Mouse (Mus musculus): ENCODE measurements around the gene Eps8. TPM values are rescaled to one million over a fixed set of nuclear protein-coding genes. Genes with fewer than 3 reads are reported as not detected.

Eps8 gene
- polyA plus RNA-seq, 1 experiment from 2014 or later, result 8.6 TPM

GRCm38 (mm10) chr6:137539219-137539618, 115.5 kb downstream of the Eps8 start:
- Histone ChIP-seq H3K9me3 (ENCODE audit: control insufficient read depth, low read length) (no peaks in the 10 kb centered on the region), H3K4me3 (ENCODE audit: low read depth, low read length) (no peak overlapping the region), H3K27ac (replicated peaks; ENCODE audit: low read depth, low read length) (no peak overlapping the region), H3K27me3 (ENCODE audit: control insufficient read depth, insufficient read depth, low read length) (no peaks in the 10 kb centered on the region), H3K4me2 (ENCODE audit: low read depth, severe bottlenecking) (no peak overlapping the region), H3K36me3 (ENCODE audit: control insufficient read depth, insufficient read depth, low read length) (no peaks in the 10 kb centered on the region), H3K4me1 (ENCODE audit: control insufficient read depth, insufficient read depth, low read length) (peaks cover 14% of the 10 kb centered on the region), H3K9ac (ENCODE audit: low read length) (no peak overlapping the region)
- no peak for DNase-seq (ENCODE audit: low spot score)
- WGBS, result 43% methylated on average over 7 of the region's 7 CpGs
- no peak for ATAC-seq (ENCODE audit: insufficient number of reproducible peaks, low FRiP score, low TSS enrichment, low read depth)

GRCm38 (mm10) chr6:137532758-137533157, 121.9 kb downstream of the Eps8 start:
- WGBS, result 91% methylated on average over 8 of the region's 8 CpGs
- Histone ChIP-seq H3K4me2 (ENCODE audit: low read depth, severe bottlenecking) (no peak overlapping the region), H3K27ac (replicated peaks; ENCODE audit: low read depth, low read length) (no peak overlapping the region), H3K27me3 (ENCODE audit: control insufficient read depth, insufficient read depth, low read length) (no peaks in the 10 kb centered on the region), H3K9ac (ENCODE audit: low read length) (no peak overlapping the region), H3K36me3 (ENCODE audit: control insufficient read depth, insufficient read depth, low read length) (no peaks in the 10 kb centered on the region), H3K4me3 (ENCODE audit: low read depth, low read length) (no peak overlapping the region), H3K9me3 (ENCODE audit: control insufficient read depth, low read length) (no peaks in the 10 kb centered on the region), H3K4me1 (ENCODE audit: control insufficient read depth, insufficient read depth, low read length) (no peaks in the 10 kb centered on the region)
- DNase-seq (ENCODE audit: low spot score) (no peak), ATAC-seq (ENCODE audit: insufficient number of reproducible peaks, low FRiP score, low TSS enrichment, low read depth) (no peak)

GRCm38 (mm10) chr6:137525769-137526168, 128.9 kb downstream of the Eps8 start:
- DNase-seq (ENCODE audit: low spot score), result no peak
- H3K4me1 ChIP-seq (ENCODE audit: control insufficient read depth, insufficient read depth, low read length), result no peaks in the 10 kb centered on the region
- H3K9me3 ChIP-seq (ENCODE audit: control insufficient read depth, low read length), result no peaks in the 10 kb centered on the region
- no peak overlapping the region for H3K4me2 ChIP-seq (ENCODE audit: low read depth, severe bottlenecking)
- no peak overlapping the region for H3K4me3 ChIP-seq (ENCODE audit: low read depth, low read length)
- H3K36me3 ChIP-seq (ENCODE audit: control insufficient read depth, insufficient read depth, low read length), result no peaks in the 10 kb centered on the region
- H3K27ac ChIP-seq (replicated peaks; ENCODE audit: low read depth, low read length), result no peak overlapping the region
- no peaks in the 10 kb centered on the region for H3K27me3 ChIP-seq (ENCODE audit: control insufficient read depth, insufficient read depth, low read length)
- WGBS, result 36% methylated on average over 3 of the region's 3 CpGs
- H3K9ac ChIP-seq (ENCODE audit: low read length), result no peak overlapping the region
- ATAC-seq (ENCODE audit: insufficient number of reproducible peaks, low FRiP score, low TSS enrichment, low read depth), result no peak

- ATAC-seq (ENCODE audit: insufficient number of reproducible peaks, low FRiP score, low TSS enrichment, low read depth), result no peak
- H3K36me3 ChIP-seq (ENCODE audit: control insufficient read depth, insufficient read depth, low read length), result no peaks in the 10 kb centered on the region
- no peak overlapping the region for H3K27ac ChIP-seq (replicated peaks; ENCODE audit: low read depth, low read length)
- no peak overlapping the region for H3K4me2 ChIP-seq (ENCODE audit: low read depth, severe bottlenecking)
- no peaks in the 10 kb centered on the region for H3K9me3 ChIP-seq (ENCODE audit: control insufficient read depth, low read length)
- no peak overlapping the region for H3K4me3 ChIP-seq (ENCODE audit: low read depth, low read length)
- H3K27me3 ChIP-seq (ENCODE audit: control insufficient read depth, insufficient read depth, low read length), result no peaks in the 10 kb centered on the region
- H3K9ac ChIP-seq (ENCODE audit: low read length), result no peak overlapping the region
- no peaks in the 10 kb centered on the region for H3K4me1 ChIP-seq (ENCODE audit: control insufficient read depth, insufficient read depth, low read length)
- WGBS, result 85% methylated on average over 8 of the region's 8 CpGs
- no peak for DNase-seq (ENCODE audit: low spot score)
Observed at GRCm38 (mm10) chr6:137520343-137520704, 134.4 kb downstream of the Eps8 start.

- ATAC-seq (ENCODE audit: insufficient number of reproducible peaks, low FRiP score, low TSS enrichment, low read depth) (no peak), DNase-seq (ENCODE audit: low spot score) (no peak)
- H3K9me3 ChIP-seq (ENCODE audit: control insufficient read depth, low read length), result no peaks in the 10 kb centered on the region
- no peaks in the 10 kb centered on the region for H3K36me3 ChIP-seq (ENCODE audit: control insufficient read depth, insufficient read depth, low read length)
- H3K4me2 ChIP-seq (ENCODE audit: low read depth, severe bottlenecking), result no peak overlapping the region
- no peaks in the 10 kb centered on the region for H3K4me1 ChIP-seq (ENCODE audit: control insufficient read depth, insufficient read depth, low read length)
- 82% methylated on average over 11 of the region's 11 CpGs for WGBS
- no peak overlapping the region for H3K9ac ChIP-seq (ENCODE audit: low read length)
- H3K4me3 ChIP-seq (ENCODE audit: low read depth, low read length), result no peak overlapping the region
- H3K27me3 ChIP-seq (ENCODE audit: control insufficient read depth, insufficient read depth, low read length), result no peaks in the 10 kb centered on the region
- no peak overlapping the region for H3K27ac ChIP-seq (replicated peaks; ENCODE audit: low read depth, low read length)
Observed at GRCm38 (mm10) chr6:137519529-137520342, 134.9 kb downstream of the Eps8 start.

- no peak for DNase-seq (ENCODE audit: low spot score)
- 78% methylated on average over 4 of the region's 4 CpGs for WGBS
- no peaks in the 10 kb centered on the region for H3K4me1 ChIP-seq (ENCODE audit: control insufficient read depth, insufficient read depth, low read length)
- H3K36me3 ChIP-seq (ENCODE audit: control insufficient read depth, insufficient read depth, low read length), result no peaks in the 10 kb centered on the region
- H3K4me3 ChIP-seq (ENCODE audit: low read depth, low read length), result no peak overlapping the region
- H3K9ac ChIP-seq (ENCODE audit: low read length), result no peak overlapping the region
- H3K27ac ChIP-seq (replicated peaks; ENCODE audit: low read depth, low read length), result no peak overlapping the region
- no peaks in the 10 kb centered on the region for H3K27me3 ChIP-seq (ENCODE audit: control insufficient read depth, insufficient read depth, low read length)
- H3K4me2 ChIP-seq (ENCODE audit: low read depth, severe bottlenecking), result no peak overlapping the region
- ATAC-seq (ENCODE audit: insufficient number of reproducible peaks, low FRiP score, low TSS enrichment, low read depth), result no peak
- H3K9me3 ChIP-seq (ENCODE audit: control insufficient read depth, low read length), result no peaks in the 10 kb centered on the region
Observed at GRCm38 (mm10) chr6:137514872-137515271, 139.8 kb downstream of the Eps8 start.

- ATAC-seq (ENCODE audit: insufficient number of reproducible peaks, low FRiP score, low TSS enrichment, low read depth) (no peak), DNase-seq (ENCODE audit: low spot score) (no peak)
- no peak overlapping the region for H3K4me2 ChIP-seq (ENCODE audit: low read depth, severe bottlenecking)
- H3K27me3 ChIP-seq (ENCODE audit: control insufficient read depth, insufficient read depth, low read length), result no peaks in the 10 kb centered on the region
- WGBS, result 83% methylated on average over 5 of the region's 5 CpGs
- H3K4me3 ChIP-seq (ENCODE audit: low read depth, low read length), result no peak overlapping the region
- H3K4me1 ChIP-seq (ENCODE audit: control insufficient read depth, insufficient read depth, low read length), result no peaks in the 10 kb centered on the region
- no peak overlapping the region for H3K27ac ChIP-seq (replicated peaks; ENCODE audit: low read depth, low read length)
- H3K36me3 ChIP-seq (ENCODE audit: control insufficient read depth, insufficient read depth, low read length), result no peaks in the 10 kb centered on the region
- no peaks in the 10 kb centered on the region for H3K9me3 ChIP-seq (ENCODE audit: control insufficient read depth, low read length)
- no peak overlapping the region for H3K9ac ChIP-seq (ENCODE audit: low read length)
Observed at GRCm38 (mm10) chr6:137512753-137513152, 141.9 kb downstream of the Eps8 start.

GRCm38 (mm10) chr6:137509341-137510045, 145.2 kb downstream of the Eps8 start:
- no peak overlapping the region for H3K9ac ChIP-seq (ENCODE audit: low read length)
- H3K27ac ChIP-seq (replicated peaks; ENCODE audit: low read depth, low read length), result no peak overlapping the region
- H3K4me2 ChIP-seq (ENCODE audit: low read depth, severe bottlenecking), result no peak overlapping the region
- H3K27me3 ChIP-seq (ENCODE audit: control insufficient read depth, insufficient read depth, low read length), result no peaks in the 10 kb centered on the region
- H3K4me3 ChIP-seq (ENCODE audit: low read depth, low read length), result no peak overlapping the region
- no peaks in the 10 kb centered on the region for H3K4me1 ChIP-seq (ENCODE audit: control insufficient read depth, insufficient read depth, low read length)
- H3K9me3 ChIP-seq (ENCODE audit: control insufficient read depth, low read length), result no peaks in the 10 kb centered on the region
- DNase-seq (ENCODE audit: low spot score), result no peak
- 83% methylated on average over 14 of the region's 14 CpGs for WGBS
- H3K36me3 ChIP-seq (ENCODE audit: control insufficient read depth, insufficient read depth, low read length), result no peaks in the 10 kb centered on the region
- ATAC-seq (ENCODE audit: insufficient number of reproducible peaks, low FRiP score, low TSS enrichment, low read depth), result no peak

All from limb, embryonic 11.5 days (tissue).